Comparison of ENCODE assay signal across 8 mouse cellular contexts in genomic region chr6:86126953-86127581, GRCm38 (mm10).
A peak's percentile ranks its signal among the peaks of the same experiment; 100 is the strongest.
DNase-seq lines count a peak whose midpoint lies in the region; ATAC-seq and TF ChIP-seq lines count a peak whose summit lies in the region.

No protein-coding gene starts in this region.

- WGBS in midbrain, embryonic 15.5 days = 57% methylated on average over 2 of the region's 2 CpGs

- no peak overlapping the region for H3K4me2 ChIP-seq in midbrain, embryonic 15.5 days

- intact Hi-C loops in left cerebral cortex, postnatal 14 days (cut with DNase I) = loop anchor here (2.0 kb wide), 1 partner anchor 238 kb away; the partner anchor contains the start of gene Fam136a

- no peak overlapping the region for H3K4me3 ChIP-seq in midbrain, embryonic 15.5 days

- no peak overlapping the region; the same call in 1 of the 2 replicates for H3K27ac ChIP-seq in midbrain, embryonic 15.5 days

- peak; percentile 74 for TF ChIP-seq CTCF in brain, embryonic 14.5 days (IDR thresholded peaks at IDR 0.05; ENCODE audit: borderline replicate concordance, extremely low read depth, insufficient read depth, insufficient read length)

- H3K4me1 ChIP-seq in midbrain, embryonic 15.5 days = no peaks in the 10 kb centered on the region

- peak; percentile 34 for DNase-seq in cerebellum, adult 8-10 months
- no peak for DNase-seq in cerebellum, adult 11-12 months
- peak; percentile 85 for DNase-seq in brain, embryonic 14.5 days (ENCODE audit: low read depth)
- DNase-seq in gastrocnemius, postnatal 4 days (ENCODE audit: low spot score in 2 of 2) = peak; percentile 32 to 36
- peak; percentile 73 to 80 for DNase-seq in left cerebral cortex, postnatal 14 days (ENCODE audit: low spot score in 2 of 2)
- DNase-seq in splenic B cell, adult 2 months (ENCODE audit: low read depth, low spot score) = peak; percentile 57

- TF ChIP-seq POLR2A in brain, embryonic 14.5 days (IDR thresholded peaks at IDR 0.05; ENCODE audit: borderline replicate concordance, extremely low read depth, insufficient read depth, insufficient read length, poor library complexity, severe bottlenecking) = no peak

- H3K27me3 ChIP-seq in midbrain, embryonic 15.5 days (replicated peaks) = no peaks in the 10 kb centered on the region
- no peaks in the 10 kb centered on the region for H3K27me3 ChIP-seq in splenic B cell, adult 2 months (ENCODE audit: control insufficient read depth, insufficient read depth, low read length, poor library complexity, severe bottlenecking)

- H3K9ac ChIP-seq in midbrain, embryonic 15.5 days = no peak overlapping the region

- H3K36me3 ChIP-seq in midbrain, embryonic 15.5 days (replicated peaks) = no peaks in the 10 kb centered on the region
- no peaks in the 10 kb centered on the region for H3K36me3 ChIP-seq in splenic B cell, adult 2 months (ENCODE audit: control insufficient read depth, insufficient read depth, low read length, poor library complexity, severe bottlenecking)

- peak; percentile 43 for ATAC-seq in CD4-positive, CD25-positive, alpha-beta regulatory T cell, adult 4 months
- peak; percentile 56 for ATAC-seq in midbrain, embryonic 15.5 days (replicated peaks)

- H3K9me3 ChIP-seq in midbrain, embryonic 15.5 days = no peaks in the 10 kb centered on the region
